Mouse (Mus musculus): ENCODE results near the gene Tcf7l1.

DNA sequence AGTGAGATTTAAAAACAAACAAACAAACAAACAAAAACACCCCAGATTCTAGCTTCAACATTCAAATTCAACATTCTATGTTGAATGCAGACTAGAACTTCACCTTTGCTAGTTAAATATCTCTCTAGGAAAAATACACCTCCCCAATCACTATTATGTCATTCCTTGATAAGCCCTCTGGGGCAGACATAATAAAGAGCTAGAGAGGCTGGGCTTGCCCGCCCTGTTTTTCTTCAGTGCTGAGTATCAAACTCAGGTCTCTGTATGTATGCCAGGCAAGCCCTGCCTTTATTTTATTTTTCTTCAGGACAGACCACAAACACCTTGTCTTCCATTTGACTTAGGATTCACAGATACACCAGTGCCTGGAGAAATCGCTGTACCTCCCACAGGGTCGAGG is 14.8 kb downstream of the Tcf7l1 start:
- TF ChIP-seq CTCF (IDR thresholded peaks at IDR 0.05; ENCODE audit: borderline replicate concordance, control insufficient read depth, extremely low read depth, insufficient read depth, low read length, poor library complexity), result no peak
- no peak for TF ChIP-seq POLR2A (IDR thresholded peaks at IDR 0.05; ENCODE audit: control insufficient read depth, extremely low read depth, insufficient read depth, low read length, poor library complexity)

Data from thymus, adult 2 months (tissue).